Mouse (Mus musculus) midbrain, embryonic 11.5 days (tissue): Measurements from ENCODE around the gene Klk1b3. TPM values are rescaled to one million over a fixed set of nuclear protein-coding genes. Genes with fewer than 3 reads are reported as not detected.
"Not testable (repeated sequence)": the region's sequence is repeated elsewhere in the genome, so short reads cannot be mapped to it uniquely, and the experiment has no call there.

Experiments
- ATAC-seq: fragments of 200-750 bp; cut with Nextera tagmentation; 2 replicates; pipeline ENCODE4 v1.8.0; 2017; ENCODE audit warnings: moderate TSS enrichment, moderate library complexity; ENCODE audit not compliant: low FRiP score
- DNase-seq: peaks from one replicate; pipeline ENCODE4 v3.0.0; 2015; ENCODE audit warnings: low spot score; ENCODE audit errors: missing footprints
- H3K27ac ChIP-seq: fragments of 300-500 bp; sonication (generic); 2 replicates; pipeline ENCODE4 v1.5.1; 2014; ENCODE audit warnings: low read depth, low read length
- H3K27me3 ChIP-seq: fragments of 300-500 bp; sonication (generic); 2 replicates; pipeline ENCODE4 v1.6.1; 2014; ENCODE audit warnings: mild to moderate bottlenecking, low read length, moderate library complexity, mixed read lengths; ENCODE audit not compliant: control insufficient read depth, insufficient read depth
- H3K36me3 ChIP-seq: fragments of 300-500 bp; sonication (generic); 2 replicates; pipeline ENCODE4 v1.6.1; 2014; ENCODE audit warnings: mild to moderate bottlenecking, low read length, moderate library complexity, mixed read lengths; ENCODE audit not compliant: control insufficient read depth, insufficient read depth
- H3K4me1 ChIP-seq: fragments of 300-500 bp; sonication (generic); 2 replicates; pipeline ENCODE4 v1.6.1; 2014; ENCODE audit warnings: low read length; ENCODE audit not compliant: control insufficient read depth, insufficient read depth
- H3K4me2 ChIP-seq: fragments of 300-500 bp; sonication (generic); 2 replicates; pipeline ENCODE4 v1.6.1; 2014; ENCODE audit warnings: mild to moderate bottlenecking, moderate library complexity
- H3K4me3 ChIP-seq: fragments of 300-500 bp; sonication (generic); 2 replicates; pipeline ENCODE4 v1.5.1; 2014; ENCODE audit warnings: low read depth, low read length
- H3K9ac ChIP-seq: fragments of 300-500 bp; sonication (generic); 2 replicates; pipeline ENCODE4 v1.6.1; 2014; ENCODE audit warnings: low read length
- H3K9me3 ChIP-seq: fragments of 300-500 bp; sonication (generic); 2 replicates; pipeline ENCODE4 v1.6.1; 2016; ENCODE audit warnings: low read length; ENCODE audit not compliant: control insufficient read depth
- WGBS: fragments of 180-500 bp; shearing (Covaris S2); extraction: QIAGEN DNeasy Blood & Tissue Kit; methylation state at CpG from one replicate; pipeline ENCODE4 v1.1.7; 2014; 5-methylcytosine and 5-hydroxymethylcytosine counted together
- polyA plus RNA-seq: library from polyadenylated mRNA; unstranded; fragments of >200 nt; fragmentation: Nextera tagmentation; extraction: Ambion mirVana; gene quantifications from 2 replicates; pipeline ENCODE4 v1.2.1, GENCODE M21; 2014

Klk1b3 gene
- not detected in 2 replicates for polyA plus RNA-seq

DNA sequence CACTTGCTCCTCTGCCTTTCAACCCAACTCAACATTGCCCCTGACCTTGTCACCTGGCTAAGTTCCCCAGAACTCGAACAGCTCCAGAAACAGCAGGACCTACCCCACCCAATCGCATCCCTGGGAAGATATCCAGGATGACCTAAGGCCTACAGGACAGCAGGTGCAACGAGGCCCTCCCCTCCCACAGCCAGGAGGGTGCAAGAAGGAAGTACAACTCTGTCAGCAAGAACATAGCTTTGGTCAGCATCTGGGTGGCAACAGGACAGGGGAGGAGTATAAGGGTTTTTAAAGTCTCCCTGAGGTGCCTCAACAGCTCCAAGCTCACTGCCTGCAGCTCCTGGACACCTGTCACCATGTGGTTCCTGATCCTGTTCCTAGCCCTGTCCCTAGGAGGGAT, at the start of gene Klk1b3:
Gene Klk1b3, plus strand, starts transcription at position 301 of the 400 bp plus-strand sequence.
- no peak for DNase-seq
- no peaks in the 10 kb centered on the region for H3K4me1 ChIP-seq
- no peak for ATAC-seq
- WGBS, result 61% methylated on average over 3 of the region's 3 CpGs
- no peak within 1 kb of the TSS for H3K27ac ChIP-seq
- H3K9ac ChIP-seq, result no peak within 1 kb of the TSS
- H3K9me3 ChIP-seq, result no peaks in the 10 kb centered on the region
- no peaks in the 10 kb centered on the region for H3K36me3 ChIP-seq
- H3K4me3 ChIP-seq, result no peak within 1 kb of the TSS
- H3K27me3 ChIP-seq, result no peaks in the 10 kb centered on the region
- no peak within 1 kb of the TSS for H3K4me2 ChIP-seq

DNA sequence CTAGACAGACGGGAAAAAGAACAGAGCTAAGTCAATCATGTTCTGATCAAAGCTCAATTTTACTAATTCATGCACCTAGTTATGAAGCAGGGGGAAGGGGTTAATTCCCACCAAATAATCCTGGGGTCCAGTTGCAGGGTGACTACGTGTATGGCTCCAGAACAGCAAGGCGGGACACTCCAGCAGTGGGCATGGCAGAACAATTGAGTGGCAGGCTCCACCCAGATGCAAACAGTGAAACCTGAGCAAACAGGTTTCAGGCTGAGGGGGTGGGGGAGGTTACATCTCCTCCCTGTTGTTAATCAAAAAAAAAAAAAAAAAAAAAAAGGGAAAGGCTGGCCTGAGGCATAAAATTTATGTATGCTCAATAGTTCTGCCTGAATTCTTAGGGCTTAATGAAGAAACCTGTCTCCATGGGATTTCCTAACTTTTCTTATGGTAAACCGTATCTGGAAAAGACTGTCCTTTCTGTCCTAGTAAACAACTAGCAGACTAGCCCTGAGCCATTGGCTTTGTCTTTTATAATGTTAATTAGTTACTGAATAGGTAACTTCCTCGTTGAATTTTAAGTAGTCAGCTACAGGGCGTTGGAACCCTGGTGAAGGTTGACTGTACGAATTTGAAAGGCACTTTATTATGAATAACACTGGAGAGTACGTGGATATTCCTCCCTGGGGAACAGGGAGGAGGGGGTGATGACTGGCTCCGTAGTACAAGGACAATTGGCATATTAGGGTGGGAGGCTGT, 18.5 kb upstream of the Klk1b3 start:
- DNase-seq, result no peak
- no peaks in the 10 kb centered on the region for H3K36me3 ChIP-seq
- no peak overlapping the region for H3K9ac ChIP-seq
- 68% methylated on average over 9 of the region's 9 CpGs for WGBS
- ATAC-seq, result no peak
- no peaks in the 10 kb centered on the region for H3K27me3 ChIP-seq
- no peak overlapping the region for H3K4me3 ChIP-seq
- H3K9me3 ChIP-seq, result no peaks in the 10 kb centered on the region
- no peak overlapping the region for H3K4me2 ChIP-seq
- H3K27ac ChIP-seq, result no peak overlapping the region
- H3K4me1 ChIP-seq, result no peaks in the 10 kb centered on the region

DNA sequence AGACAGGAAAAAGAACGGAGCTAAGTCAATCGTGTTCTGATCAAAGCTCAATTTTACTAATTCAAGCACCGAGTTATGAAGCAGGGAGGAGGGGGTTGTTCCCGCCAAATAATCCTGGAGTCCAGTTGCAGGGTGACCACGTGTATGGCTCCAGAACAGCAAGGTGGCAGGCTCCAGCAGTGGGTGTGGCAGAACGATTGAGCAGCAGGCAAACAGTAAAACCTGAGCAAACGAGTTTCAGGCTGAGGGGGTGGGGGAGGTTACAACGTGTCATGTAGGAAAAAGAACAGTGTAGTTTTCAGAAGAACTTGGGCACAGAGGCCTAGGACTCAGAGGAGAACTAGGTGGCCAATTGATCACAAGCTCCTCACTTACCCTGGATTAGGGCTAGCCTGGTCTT, 11.5 kb upstream of the Klk1b3 start:
- WGBS, result 74% methylated on average over 8 of the region's 8 CpGs
- H3K27ac ChIP-seq, H3K9ac ChIP-seq, H3K36me3 ChIP-seq, H3K27me3 ChIP-seq, ATAC-seq, H3K9me3 ChIP-seq, DNase-seq, H3K4me3 ChIP-seq, H3K4me2 ChIP-seq, H3K4me1 ChIP-seq: not testable (repeated sequence)

DNA sequence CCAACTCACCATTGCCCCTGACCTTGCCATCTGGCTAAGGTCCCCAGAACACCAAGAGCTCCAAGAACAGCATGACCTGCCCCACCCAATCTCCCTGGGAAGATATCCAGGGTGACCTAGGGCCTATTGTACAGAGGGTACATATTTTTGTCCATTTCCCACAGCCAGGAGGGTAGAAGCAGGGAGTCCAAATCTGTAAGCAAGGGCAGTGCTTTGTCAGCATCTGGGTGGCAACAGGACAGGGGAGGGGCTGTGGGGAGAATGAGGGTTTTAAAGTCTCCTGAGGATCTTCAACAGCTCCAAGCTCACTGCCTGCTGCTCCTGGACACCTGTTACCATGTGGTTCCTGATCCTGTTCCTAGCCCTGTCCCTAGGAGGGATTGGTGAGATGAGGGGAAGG, 10.1 kb upstream of the Klk1b3 start, which contains the start of gene Klk1b24:
Gene Klk1b24, plus strand, starts transcription at position 301 of the 400 bp plus-strand sequence.
- not testable (repeated sequence) for H3K4me2 ChIP-seq, H3K27me3 ChIP-seq, ATAC-seq, DNase-seq, H3K9ac ChIP-seq, H3K9me3 ChIP-seq, H3K4me1 ChIP-seq, H3K36me3 ChIP-seq, H3K27ac ChIP-seq, H3K4me3 ChIP-seq

DNA sequence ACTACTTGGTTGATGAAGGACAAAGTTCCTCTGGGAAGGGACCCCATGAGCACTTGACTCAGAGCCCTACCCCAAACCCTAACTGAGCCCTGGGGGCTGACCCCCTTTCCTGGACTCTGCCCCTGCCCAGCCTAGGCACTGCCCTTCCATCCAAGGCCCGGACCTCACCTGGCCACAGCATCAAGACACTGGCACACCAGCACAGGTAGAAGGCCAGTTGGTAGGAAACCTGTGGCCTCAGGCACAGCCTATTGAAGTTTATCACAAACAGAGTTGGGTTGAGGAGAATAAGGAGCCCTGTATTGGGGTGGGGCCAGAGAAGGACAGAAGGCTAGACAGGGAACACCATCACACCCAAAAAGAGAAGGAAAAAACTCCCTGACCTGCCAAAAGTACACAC, 4.5 kb upstream of the Klk1b3 start:
- H3K27me3 ChIP-seq, H3K4me1 ChIP-seq, H3K9me3 ChIP-seq, H3K9ac ChIP-seq, ATAC-seq, H3K4me2 ChIP-seq, DNase-seq, H3K27ac ChIP-seq, H3K4me3 ChIP-seq, H3K36me3 ChIP-seq: not testable (repeated sequence)
- 90% methylated on average over 1 of the region's 1 CpGs for WGBS

DNA sequence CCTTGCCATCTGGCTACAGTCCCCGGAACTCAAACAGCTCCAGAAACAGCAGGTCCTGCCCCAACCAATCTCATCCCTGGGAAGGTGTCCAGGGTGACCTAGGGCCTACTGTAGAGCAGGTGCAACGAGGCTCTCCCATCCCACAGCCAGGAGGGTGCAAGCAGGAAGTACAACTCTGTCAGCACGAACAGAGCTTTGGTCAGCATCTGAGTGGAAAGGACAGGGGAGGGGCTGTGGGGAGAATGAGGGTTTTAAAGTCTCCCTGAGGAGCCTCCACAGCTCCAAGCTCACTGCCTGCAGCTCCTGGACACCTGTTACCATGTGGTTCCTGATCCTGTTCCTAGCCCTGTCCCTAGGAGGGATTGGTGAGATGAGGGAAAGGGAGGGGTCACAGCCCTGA, 9.1 kb downstream of the Klk1b3 start, which contains the start of gene Klk1b4:
Gene Klk1b4, plus strand, starts transcription at position 301 of the 400 bp plus-strand sequence.
- ATAC-seq, H3K9me3 ChIP-seq, DNase-seq, H3K9ac ChIP-seq, H3K27me3 ChIP-seq, H3K4me1 ChIP-seq, H3K27ac ChIP-seq, H3K4me2 ChIP-seq, H3K36me3 ChIP-seq, H3K4me3 ChIP-seq: not testable (repeated sequence)
- WGBS, result 56% methylated on average over 3 of the region's 3 CpGs

DNA sequence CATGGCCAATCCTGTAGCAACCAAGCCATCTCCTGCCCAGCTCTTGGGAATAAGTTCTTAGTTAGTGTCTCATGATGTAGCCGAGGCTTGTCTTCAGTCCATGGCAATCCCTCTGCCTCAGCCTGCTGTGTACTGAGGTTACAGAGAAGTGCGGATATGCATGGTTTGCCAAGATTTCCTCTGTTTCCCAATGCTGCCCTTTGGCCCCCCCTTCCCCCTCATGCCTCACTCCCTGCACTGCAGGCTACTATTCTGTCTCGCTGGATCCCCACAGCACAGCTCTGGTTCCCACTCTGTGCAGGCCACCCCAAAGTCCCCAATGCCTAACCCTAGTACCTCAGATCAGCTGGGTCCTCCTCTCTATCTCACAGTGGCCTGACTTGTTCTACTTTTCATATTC, 10.3 kb downstream of the Klk1b3 start:
- Histone ChIP-seq H3K27me3 (no peaks in the 10 kb centered on the region), H3K4me2 (no peak overlapping the region), H3K36me3 (no peaks in the 10 kb centered on the region), H3K4me3 (no peak overlapping the region), H3K4me1 (no peaks in the 10 kb centered on the region), H3K27ac (no peak overlapping the region), H3K9me3 (no peaks in the 10 kb centered on the region), H3K9ac (no peak overlapping the region)
- 69% methylated on average over 3 of the region's 3 CpGs for WGBS
- ATAC-seq (no peak), DNase-seq (no peak)

DNA sequence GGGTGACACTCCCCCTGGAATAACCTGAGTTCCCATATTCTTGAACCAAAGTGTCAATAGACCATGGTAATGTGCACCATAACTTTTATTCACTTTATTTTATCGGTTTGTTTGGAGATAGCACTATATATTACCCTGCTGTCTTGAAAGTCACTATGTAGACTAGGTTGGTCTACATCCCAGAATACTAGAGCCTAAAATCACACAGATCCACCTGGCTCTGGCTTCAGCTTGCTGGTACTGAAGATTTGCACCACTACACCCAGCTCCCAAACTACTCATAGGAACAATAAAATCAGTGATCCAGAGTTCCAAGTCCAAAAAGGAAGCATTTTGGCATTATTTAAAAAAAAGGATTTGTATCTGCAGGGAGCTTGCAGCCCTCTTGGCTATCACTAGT, 17.7 kb downstream of the Klk1b3 start, which contains the start of gene Klk1b5:
Gene Klk1b5, plus strand, starts transcription at position 301 of the 400 bp plus-strand sequence.
- H3K9me3 ChIP-seq, result no peaks in the 10 kb centered on the region
- H3K27ac ChIP-seq, result no peak within 1 kb of the TSS
- no peak for ATAC-seq
- DNase-seq, result no peak
- no peaks in the 10 kb centered on the region for H3K27me3 ChIP-seq
- H3K4me3 ChIP-seq, result no peak within 1 kb of the TSS
- WGBS, result 94% methylated on average over 1 of the region's 1 CpGs
- no peak within 1 kb of the TSS for H3K9ac ChIP-seq
- no peaks in the 10 kb centered on the region for H3K4me1 ChIP-seq
- no peaks in the 10 kb centered on the region for H3K36me3 ChIP-seq
- H3K4me2 ChIP-seq, result no peak within 1 kb of the TSS

DNA sequence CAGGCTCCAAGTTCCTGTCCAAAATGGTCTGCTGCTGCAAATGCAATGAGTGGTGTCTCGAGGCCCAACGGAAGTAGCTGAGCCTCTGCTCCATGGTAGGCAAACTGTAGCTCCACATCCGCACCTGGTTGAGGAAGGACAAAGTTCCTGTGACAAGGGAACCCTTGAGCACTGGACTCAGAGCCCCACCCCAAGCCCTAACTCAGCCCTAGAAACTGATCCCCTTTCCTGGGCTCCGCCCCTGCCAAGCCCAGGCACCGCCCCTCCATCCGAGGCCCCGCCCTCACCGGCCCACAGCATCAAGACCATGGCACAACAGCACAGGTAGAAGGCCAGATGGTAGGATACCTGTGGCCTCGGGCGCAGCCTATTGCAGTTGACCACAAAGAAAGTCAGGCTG, 23.6 kb downstream of the Klk1b3 start:
- H3K27me3 ChIP-seq, H3K36me3 ChIP-seq, H3K9me3 ChIP-seq, DNase-seq, ATAC-seq, H3K4me3 ChIP-seq, H3K4me1 ChIP-seq, H3K9ac ChIP-seq, H3K4me2 ChIP-seq, H3K27ac ChIP-seq: not testable (repeated sequence)
- 74% methylated on average over 8 of the region's 10 CpGs for WGBS
